Mouse (Mus musculus): ENCODE measurements around the gene Il6ra.

- TF ChIP-seq POLR2A (IDR thresholded peaks at IDR 0.05; ENCODE audit: extremely low read depth, insufficient read depth, low read length), result no peak
- TF ChIP-seq CTCF (IDR thresholded peaks at IDR 0.05; ENCODE audit: extremely low read depth, insufficient read depth, low read length), result no peak
Observed at GRCm38 (mm10) chr3:89868956-89869355, 44.0 kb downstream of the Il6ra start.
